Mouse (Mus musculus) ovary, adult 18-20 months (tissue): ENCODE measurements around the gene Nfib.

Source experiments
- DNase-seq: peaks from one replicate; pipeline ENCODE4 v3.0.0; 2022; ENCODE audit warnings: low spot score, mixed read lengths

Gene Nfib

DNA sequence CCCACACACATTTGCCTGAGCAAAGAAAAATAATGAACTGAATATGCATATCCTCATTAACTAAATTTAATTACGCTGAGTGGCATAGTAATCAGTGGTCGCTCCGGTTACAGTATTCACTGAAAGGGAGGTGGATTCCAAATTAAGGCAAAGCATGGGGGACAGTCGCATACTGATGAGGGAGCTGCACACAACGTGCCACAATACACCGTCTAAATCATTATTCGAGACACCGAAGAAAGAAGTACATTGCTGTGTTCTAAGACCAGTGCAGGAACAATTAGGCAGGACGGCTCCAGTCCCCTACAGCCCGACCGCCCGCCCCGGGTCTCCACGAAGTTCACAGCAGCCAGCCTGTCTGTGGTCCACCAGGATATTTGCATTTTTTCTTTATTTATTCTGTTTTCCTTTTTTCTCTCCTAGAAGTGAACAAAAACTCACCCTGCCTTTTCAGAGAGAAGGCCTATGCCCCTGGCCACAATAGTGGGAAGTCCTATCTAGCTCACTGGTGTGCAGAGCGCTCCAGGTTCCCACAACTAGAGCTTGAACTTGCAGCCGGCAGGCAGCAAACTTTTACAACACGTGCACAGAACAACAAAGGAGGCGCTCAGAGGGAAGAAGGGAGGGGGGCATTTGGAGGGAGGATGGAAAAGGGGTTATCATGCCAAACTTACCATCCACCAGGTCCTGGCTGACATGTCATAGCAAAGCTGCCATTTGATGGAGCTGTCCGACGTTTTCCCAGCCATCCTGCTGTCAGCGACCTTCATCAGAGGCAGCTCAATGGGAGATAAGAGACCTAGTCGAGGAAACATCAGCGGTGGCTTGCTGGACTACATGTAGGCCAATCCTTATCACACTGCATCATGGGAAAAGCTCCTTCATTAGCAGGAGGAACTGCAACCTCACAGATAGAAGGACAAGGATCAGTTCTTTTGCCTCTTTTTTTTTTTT lies at the start of gene Nfib:
Gene Nfib, minus strand, starts transcription at position 910 of the 954 bp plus-strand sequence.
- no peak for DNase-seq

DNA sequence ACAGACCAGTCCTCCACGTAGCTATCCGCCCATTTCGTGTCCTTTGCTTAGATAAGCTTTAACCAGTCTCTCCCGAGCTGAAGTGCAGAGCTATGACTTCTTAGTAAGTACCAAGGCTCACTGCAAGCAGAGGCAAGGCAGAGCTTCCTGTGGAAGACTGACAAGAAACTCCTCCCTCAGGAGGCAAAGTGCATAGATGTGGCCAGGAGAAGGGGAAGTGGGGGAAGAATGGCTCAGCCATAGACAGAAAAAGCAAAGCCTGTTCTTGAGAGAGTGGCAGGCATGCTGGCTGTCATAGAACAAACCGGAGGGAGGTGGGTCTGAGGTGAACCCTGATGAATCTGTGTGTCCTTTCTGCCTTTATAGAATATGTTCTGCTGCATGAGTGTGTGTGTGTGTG lies 30.2 kb upstream of the Nfib start:
- no peak for DNase-seq

DNA sequence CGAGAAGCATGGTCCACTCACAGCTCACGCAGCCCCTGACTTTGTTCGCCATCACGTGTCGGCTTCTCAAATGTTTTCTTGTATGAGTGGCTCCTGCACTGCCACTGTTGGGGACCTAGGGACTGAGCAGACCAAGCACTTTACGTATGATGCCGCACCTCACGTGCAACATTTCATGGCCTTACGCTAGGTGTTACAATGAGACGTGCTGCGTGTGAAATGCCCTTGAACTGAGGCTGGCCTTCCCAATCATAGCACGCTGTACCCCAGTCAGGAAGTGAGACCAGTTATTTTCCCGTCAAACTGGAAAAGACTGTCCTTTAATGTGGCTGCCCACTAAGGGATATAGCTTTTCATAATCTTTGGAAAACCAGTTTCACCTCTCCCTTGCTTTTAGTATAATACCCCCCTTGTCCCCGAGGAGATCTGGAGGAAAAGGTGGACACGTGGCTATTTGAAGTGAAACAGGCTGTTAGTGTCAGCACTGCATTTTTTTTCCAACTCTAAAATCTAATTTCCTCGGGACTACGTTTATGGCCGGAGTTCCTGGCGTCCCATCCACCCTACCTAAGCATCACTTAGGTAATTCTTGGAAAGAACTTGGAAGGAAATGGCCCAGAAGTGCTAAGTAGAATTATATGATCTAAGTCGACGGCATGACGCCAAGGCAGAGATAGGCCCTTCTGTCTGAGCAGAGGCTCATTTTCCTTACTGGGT lies 29.4 kb upstream of the Nfib start:
- DNase-seq: no peak

DNA sequence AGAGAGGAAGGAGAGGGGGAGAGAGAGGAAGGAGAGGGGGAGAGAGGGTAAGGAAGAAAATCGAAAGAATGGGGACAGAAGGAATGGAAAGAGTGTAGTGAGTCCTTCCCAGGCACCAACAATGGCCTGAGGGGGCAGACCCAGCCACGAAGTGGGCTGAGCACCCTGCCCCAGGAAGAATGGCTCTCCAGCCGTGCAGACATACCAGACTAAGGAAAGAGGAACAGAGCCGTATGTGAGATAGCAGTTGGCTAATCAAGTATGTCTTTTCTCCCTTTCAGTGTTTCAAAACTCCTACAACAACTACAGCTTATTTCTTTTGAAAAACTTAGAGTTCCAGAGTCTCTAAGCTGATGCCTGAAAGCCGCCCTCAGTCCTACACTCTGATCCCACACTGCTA lies 28.8 kb upstream of the Nfib start:
- no peak for DNase-seq

DNA sequence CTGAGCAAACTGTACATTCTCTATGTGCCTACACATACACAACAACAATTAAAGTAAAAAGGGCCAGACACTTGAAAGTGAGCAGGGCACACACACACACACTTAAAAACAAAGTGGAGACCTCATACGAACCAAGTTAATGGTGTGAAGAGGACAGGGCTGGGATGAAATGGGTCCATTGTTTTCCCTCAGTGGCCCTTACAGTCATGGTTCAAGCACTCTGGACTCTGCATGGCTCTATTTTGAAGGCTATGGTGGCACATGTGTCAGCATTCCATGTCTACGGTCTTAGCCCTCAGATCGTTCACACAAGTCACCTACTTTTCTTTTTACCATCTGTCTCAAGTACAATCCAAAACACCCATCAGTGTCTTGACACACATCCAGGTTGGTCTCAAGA lies 28.1 kb upstream of the Nfib start:
- DNase-seq: no peak

DNA sequence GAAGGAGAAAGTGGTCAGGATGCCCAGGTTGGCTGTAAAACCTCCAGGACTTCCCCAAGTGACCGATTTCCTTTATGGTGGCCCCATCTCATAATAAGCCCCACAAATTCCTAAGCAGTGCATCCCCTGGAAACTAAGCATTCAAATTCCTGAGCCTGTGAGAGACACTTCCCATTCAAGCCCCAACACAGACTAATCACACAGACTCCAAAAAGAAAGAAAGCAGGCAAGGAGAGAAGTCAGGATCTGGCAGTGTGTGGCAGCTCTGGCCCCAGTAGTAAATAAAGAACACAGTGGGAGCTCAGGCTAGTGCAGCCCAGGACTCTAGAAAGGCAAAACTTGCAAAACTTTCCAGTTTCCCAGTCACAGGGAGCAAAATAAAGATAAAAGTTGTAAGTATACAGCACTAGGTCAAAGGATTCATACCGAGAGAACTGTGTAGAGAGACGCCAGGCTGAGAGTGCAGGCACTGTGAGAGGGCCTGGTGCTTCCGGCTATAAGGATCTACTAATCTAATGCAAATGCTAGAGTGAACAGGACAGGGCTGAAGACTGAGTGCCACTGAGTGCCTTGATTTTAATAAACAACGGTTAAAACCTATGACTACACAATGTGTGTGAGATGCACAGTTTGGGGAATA lies 24.8 kb upstream of the Nfib start:
- DNase-seq: no peak

DNA sequence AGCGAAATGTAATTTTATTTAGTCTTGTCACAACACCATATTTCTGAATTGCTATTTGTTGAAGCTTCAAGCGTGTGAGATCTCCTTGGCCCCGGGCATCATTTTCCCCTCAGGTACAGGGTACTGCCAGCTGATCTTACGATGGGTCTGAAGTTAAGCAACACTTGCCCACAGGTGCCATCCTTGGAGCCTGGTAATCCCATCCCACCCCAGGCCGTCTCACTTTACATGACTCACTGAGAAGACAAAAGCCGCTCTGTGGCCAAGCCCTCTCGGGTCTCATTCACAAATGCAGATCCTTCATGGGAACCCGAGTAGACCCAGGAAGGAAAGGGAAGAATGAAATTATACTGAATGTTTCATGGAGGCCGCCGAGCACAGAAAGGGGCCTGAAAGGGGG lies 18.5 kb upstream of the Nfib start:
- no peak for DNase-seq

DNA sequence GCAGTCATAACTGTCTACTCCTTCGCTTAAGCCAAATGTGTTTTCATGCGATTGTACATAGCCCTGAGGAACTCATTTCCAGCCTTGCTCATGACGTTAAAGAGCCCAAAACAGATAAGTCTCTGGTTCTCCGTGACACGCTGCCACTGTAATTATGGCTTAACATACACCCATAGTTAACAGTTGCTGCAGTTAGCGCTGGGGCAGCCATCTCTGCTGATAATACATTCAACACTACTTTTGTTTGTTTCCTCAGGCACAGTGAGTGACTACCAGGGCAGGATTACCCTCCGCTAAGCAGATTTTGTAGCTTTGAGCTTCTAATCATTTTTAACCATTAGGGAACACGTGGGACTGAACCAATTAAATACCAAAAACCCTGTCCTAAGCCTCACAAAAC lies 17.5 kb upstream of the Nfib start:
- no peak for DNase-seq

DNA sequence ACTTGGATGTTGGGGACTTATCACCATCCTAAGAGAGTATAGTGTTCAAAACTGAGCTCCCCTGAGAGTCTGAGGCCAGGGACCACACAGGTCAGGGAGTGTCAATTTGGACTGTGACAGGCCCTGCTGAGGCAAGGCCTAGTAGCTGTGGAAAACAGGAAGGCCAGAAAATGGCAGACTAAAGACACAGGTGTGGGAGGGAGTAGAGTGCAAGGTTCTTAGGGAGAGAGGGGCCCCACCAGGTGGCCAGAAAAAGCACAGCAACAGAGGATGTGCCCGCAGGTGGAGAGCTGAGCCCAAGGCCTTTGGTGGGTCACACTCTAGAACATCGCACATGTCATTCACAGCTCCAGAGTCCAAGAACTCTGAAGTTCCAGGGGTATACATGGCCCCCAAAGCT lies 10.3 kb upstream of the Nfib start:
- DNase-seq: no peak

DNA sequence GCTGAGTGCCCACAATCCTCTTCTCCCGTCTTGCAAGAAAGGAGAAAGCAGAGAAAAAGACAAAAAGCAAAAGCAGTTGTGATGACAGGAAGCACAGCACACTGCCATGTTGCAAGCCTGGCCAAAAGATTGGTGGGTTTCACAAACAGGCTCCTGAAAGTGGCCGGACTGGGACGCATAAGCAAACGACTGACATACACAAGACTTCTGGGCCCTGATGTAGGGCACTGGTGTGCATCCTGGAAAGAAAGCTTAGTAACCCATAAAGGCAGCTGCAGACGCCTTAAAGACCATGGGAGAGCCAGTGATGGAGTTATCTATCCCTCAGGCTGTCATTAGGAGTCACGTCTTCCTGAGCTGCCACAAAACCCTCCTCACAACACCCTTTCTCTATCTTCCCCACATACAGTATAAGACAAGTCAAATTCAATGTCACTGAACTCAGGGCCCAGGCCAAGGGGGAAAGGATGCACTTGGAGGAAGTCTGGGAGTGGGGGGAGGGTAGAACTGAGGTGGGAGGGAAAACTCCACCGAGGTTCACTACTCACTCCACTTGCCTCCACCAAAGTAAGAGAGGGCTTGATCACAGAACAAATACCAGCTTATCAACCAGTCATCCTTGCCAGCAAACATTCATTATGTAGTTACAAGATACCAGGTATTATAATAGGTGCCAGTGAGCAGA lies 6.2 kb upstream of the Nfib start:
- no peak for DNase-seq

DNA sequence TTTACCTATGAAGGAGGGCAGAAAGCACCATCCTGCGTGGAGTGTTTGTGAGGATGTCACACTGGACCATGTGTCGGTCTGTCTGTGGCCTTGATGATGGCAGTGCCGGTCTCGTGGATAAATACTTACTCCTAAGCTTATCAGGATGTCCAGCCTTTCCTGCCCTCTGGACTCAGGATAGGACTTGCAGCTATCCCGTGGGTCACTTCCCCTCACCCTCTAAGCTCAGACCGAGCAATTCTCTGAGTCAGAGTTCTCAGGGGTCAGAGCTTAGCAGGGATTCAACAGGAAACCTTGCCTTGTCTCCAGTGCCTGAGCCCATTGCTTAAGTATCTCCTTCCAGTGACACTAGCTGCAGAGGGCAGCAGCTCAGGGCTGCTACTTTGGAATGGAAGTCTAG lies 4.1 kb upstream of the Nfib start:
- no peak for DNase-seq

DNA sequence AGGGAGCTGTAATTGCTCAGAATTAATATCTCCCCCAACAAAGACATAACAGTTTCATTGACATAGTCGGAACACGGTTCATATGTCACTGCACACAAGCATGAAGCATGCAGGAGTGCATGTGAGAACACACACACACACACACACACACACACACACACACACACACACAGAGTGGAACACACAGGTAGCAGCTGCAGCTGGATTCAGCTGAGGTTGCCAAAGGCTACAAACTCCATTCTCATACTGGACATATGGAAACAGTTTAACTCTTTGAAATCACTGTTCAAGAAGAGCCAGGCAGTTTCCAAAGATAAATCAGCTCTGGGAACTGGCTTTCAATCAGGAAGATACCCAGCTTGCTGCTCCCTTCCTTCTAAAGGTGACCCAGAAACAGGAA lies 462 bp upstream of the Nfib start:
- no peak for DNase-seq

DNA sequence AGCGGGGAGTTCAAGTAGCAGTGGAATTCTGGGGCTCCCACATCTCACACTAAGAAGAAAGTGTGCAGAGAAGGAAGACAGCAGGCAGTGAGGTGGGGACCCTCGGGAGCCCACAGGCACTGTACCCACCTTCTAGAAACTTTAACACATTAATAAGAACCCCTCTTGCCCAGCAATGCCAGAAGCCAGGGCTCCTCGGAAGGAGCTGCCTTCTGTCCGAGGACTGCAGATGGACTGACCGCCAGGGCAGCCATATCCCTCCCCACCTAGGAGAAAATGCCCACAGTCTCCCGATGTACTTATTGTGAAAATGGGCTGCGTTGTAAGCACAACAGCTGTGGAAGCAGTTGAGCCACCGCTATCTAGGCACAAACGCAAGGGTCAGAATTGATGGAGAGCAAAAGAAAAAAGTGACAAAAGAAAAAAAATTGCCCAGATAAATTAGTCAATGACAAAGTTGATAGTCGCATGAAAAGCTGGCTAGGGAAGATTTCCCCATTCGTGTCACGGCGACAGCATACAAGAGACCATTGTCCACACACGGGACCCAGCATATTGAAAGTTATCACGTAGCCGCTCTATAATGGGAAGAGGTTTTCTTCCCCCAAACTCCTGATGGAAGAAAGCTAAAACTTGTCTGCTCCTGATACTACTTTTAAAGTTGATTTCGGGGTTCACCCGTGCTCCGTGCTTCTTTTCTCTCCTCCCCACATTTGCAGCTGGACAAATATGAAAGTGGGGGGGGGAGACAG lies 1.3 kb downstream of the Nfib start:
- DNase-seq: no peak

DNA sequence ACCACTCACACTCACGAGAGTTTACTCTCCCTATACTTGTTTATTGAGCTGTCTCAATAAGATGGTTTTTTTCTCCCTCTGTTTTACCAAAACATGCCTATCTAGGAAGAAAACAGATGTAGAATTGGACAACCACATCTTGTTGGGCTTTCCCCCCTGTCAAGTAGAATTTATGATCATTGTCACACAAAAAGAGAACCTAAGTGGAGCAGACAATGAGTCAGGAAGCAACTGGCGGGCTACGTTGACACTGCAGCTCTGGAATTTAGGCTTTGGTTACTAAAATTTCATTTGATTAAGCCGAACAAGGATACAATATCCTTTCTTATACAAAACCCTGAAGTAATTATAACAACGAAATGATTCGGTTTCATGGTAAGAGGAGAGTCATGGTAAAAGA lies 2.7 kb downstream of the Nfib start:
- no peak for DNase-seq

DNA sequence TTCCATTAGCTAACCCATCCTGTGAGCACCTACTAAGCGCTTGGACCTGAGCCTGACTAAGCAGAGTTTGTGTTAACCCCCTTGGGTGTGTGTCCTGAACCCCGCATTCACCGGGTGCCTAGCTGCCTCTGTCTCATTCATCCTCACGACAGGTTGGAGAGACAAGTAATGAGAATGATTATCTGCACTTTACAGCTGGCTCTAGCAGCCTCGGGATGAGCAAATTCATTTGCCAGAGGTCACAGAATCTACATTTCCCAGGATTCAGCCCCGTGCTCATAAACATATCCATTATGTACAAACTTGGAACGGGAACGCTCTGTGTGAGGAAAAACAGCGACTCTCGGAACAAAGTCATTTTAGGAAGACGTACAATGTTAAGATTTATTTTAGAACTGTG lies 6.0 kb downstream of the Nfib start:
- no peak for DNase-seq

DNA sequence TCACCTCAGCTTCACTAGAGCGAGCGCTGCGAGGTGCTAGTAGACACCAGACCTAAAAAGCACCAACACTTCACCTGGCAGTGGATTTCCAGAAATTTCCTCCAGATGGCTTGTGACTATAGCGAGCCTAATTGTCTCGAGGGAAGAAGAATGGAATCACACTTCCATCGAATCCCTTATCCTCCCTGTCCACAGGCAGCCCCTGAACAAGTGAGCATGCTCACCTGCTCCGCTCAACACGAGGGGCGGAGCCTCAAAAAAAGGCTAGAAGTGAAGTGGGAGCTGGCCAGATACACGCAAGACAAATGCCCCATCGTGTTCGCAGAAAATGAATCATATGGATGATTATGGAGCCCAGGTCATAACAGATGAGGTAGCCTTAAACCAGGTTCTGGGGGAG lies 6.9 kb downstream of the Nfib start:
- no peak for DNase-seq

DNA sequence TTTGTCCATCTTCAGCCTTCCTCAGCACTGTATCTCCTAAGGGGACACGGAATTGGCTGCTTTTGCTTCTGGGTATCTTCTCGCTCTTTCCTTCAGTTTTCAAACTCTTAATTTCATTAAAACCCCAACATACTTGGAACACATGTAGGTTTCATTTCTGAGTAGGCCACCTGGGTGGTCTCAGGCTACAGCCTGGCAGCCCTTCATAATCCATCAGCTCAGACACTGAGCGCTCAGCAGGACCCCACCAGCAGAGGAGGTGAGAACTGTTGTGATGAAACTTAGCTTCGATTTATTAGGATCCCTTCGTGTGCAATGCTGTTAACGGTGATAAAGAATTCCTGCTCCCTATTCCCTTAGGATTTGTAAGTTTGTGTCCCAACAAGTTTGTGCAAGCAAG lies 8.4 kb downstream of the Nfib start:
- no peak for DNase-seq

DNA sequence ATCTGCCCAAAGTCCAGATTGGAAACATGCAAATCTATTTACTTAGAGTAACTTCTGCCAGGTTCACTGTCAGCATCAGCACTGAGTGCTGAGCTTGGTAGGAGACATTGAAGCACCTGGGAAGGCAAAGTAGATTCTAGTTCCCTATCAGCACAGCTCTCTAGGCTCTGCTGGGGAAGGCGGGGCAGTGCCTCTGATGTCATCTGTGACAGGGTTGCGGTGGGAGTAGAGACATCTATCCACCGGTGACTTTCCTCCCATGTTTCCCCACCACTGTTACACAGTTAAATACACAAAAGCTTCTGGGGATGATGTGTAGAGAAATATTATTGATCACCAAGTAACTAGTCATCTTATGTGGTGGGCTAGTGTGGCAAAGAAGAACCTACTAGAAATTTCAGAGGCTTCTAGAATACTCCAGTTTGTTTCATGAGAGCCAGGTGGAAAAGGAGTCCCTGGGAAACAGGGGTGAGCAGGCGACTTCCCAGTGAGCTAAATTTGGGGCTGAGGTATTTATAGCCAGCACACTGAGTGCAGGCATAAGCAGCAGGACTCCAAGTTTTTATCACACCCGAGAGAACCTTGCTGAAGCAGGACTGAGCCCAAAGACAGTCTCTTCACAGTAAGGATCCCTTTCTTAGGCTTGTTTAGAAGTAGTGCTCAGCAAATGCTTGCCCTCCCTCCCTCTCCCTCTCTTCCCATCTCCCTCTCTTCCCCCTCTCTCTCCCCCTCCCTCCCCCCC lies 9.6 kb downstream of the Nfib start:
- no peak for DNase-seq

DNA sequence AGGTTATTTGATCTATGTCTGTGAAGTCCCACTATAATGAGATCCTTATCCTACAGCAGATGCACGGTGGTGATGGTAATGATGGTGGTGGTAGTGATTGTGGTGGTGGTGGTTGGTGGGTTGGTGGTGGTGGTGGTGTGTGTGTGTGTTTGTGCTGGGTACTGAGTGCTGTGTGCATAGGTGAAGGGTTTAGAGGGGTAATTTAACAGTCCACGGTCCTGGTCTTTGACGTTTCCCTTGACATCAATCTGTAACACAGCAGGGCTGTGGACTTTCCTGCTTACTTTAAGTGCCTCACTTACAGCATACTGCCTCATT lies 13.6 kb downstream of the Nfib start:
- DNase-seq: no peak

DNA sequence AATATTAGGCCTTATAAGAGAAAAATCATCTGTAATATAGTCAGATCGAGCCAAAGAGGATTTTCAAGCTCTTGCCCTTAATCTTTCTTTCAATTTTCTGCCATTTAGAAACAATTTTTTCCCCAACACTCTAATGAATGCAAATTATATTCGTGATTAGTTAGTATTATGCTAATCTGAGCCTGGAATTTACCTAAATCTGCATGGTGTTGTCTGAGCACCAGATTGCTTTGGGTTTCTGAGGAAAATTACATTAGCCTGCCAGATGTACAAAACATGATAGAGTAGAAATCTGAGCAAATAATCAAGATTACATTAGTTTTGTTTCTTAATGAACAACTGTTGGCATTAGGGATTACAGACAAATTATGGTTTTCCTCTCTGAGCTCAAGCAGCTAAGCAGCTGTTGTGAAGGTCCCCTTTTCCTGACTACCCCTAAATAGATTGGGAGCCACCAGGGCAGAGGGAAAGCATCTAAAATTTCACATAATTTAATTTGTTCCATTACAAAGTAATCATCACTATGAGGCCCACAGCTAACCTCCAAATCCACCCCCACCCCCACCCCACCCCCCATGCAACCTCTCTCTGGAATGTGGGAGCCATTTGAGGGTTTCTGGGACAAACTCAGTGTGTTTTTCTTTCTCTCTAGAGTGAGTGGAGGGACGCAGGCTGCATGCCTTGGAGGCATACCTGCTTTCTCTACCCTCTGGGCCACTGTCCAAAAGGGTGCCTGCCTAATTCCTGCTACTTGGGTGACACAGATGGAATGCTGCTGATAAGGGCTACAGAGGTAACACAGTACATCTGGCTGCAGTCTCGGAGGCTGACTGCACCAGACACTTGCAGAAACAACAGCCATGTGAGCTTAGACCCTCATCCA lies 14.2 kb downstream of the Nfib start:
- DNase-seq: no peak
